Mouse (Mus musculus) MEL (cell line): Measurements from ENCODE around the gene Hdhd3.
A peak's percentile ranks its signal among the peaks of the same experiment; 100 is the strongest.

ENCODE experiments used
- CHD2 ChIP-seq: IDR thresholded peaks from 2 replicates; pipeline ENCODE4 v1.6.1; 2011; ENCODE audit warnings: low read length, improper control_type of control experiment
- CTCF ChIP-seq, 3 experiments: IDR thresholded peaks in 2 of 3; conservative IDR thresholded peaks in 1 of 3; 2 replicates each; pipeline ENCODE4 v1.5.1; 2011 to 2012; ENCODE audit warnings: low read length in 3 of 3, low read depth in 2 of 3, mild to moderate bottlenecking in 2 of 3, improper control_type of control experiment in 1 of 3, inconsistent platforms in 1 of 3, mixed read lengths in 1 of 3, moderate library complexity in 1 of 3; ENCODE audit not compliant: control insufficient read depth in 1 of 3, insufficient read depth in 1 of 3, poor library complexity in 1 of 3, severe bottlenecking in 1 of 3
- EP300 ChIP-seq, 2 experiments: IDR thresholded peaks; 2 replicates each; pipeline ENCODE4 v1.6.1; 2011; ENCODE audit warnings: improper control_type of control experiment in 2 of 2, low read length in 2 of 2, low read depth in 1 of 2, mild to moderate bottlenecking in 1 of 2
- ETS1 ChIP-seq: IDR thresholded peaks from 2 replicates; pipeline ENCODE4 v1.6.1; 2012; ENCODE audit warnings: low read depth, mild to moderate bottlenecking, inconsistent platforms, low read length, improper control_type of control experiment, moderate library complexity
- TAL1 ChIP-seq: IDR thresholded peaks from 2 replicates; pipeline ENCODE4 v1.6.1; 2012; ENCODE audit warnings: mild to moderate bottlenecking, inconsistent platforms, low read length, moderate library complexity, mixed read lengths
- USF2 ChIP-seq, 2 experiments: IDR thresholded peaks; 2 replicates each; pipeline ENCODE4 v1.6.1; 2011 to 2012; ENCODE audit warnings: improper control_type of control experiment in 2 of 2, low read length in 2 of 2, borderline replicate concordance in 1 of 2, inconsistent platforms in 1 of 2, low read depth in 1 of 2, mild to moderate bottlenecking in 1 of 2; ENCODE audit not compliant: insufficient read depth in 1 of 2
- ZC3H11A ChIP-seq: IDR thresholded peaks from 2 replicates; pipeline ENCODE4 v1.6.1; 2012; ENCODE audit warnings: low read depth, mild to moderate bottlenecking, inconsistent platforms, low read length, improper control_type of control experiment

- TF ChIP-seq ZC3H11A (peak; percentile 58), CTCF (IDR thresholded peaks at IDR 0.05 in 2 of 3, conservative IDR thresholded peaks at IDR 0.05 in 1 of 3; ENCODE audit: control insufficient read depth in 1 of 3, insufficient read depth in 1 of 3, low read depth in 2 of 3, low read length in 3 of 3, poor library complexity in 1 of 3, severe bottlenecking in 1 of 3) (peak in 2 of 3 experiments; percentile 37 to 76; a peak in 4 of 6 replicates), ETS1 (no peak), USF2 (IDR thresholded peaks at IDR 0.05; ENCODE audit: borderline replicate concordance in 1 of 2, insufficient read depth in 1 of 2, low read depth in 1 of 2, low read length in 2 of 2) (no peak), EP300 (IDR thresholded peaks at IDR 0.05; ENCODE audit: low read depth in 1 of 2, low read length in 2 of 2) (no peak), TAL1 (no peak), CHD2 (no peak)
Measured at GRCm38 (mm10) chr4:62506798-62507197, 3.5 kb upstream of the Hdhd3 start.
